Mouse (Mus musculus) heart, postnatal 0 days (tissue): Measurements from ENCODE around the gene Il9r.

ENCODE experiments used
- CTCF ChIP-seq: IDR thresholded peaks from 2 replicates; pipeline ENCODE4 v1.5.1; 2016; ENCODE audit warnings: antibody characterized with exemption, control low read depth, low read depth
- EP300 ChIP-seq: IDR thresholded peaks from 2 replicates; pipeline ENCODE4 v1.6.1; 2016; ENCODE audit warnings: antibody characterized with exemption, low read depth

DNA sequence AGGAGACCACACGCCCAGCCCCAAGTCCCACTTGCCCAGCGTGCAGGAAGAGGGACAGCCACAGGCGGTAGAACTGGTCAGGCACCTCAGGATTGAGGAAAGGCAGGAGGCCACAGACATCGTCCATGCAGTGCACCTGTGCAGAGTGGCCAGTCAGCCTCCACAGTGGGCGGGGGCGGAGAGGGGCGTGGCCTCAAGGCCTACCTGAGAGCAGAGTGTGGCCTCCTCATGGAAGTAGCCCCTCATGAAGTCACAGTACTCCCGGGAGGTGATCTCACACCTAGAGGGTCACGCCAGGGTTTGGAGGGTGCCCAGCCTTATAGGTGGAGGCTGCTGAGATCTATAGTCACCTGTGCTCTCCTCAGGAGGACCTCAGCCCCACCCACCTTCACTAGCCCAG lies 10.5 kb upstream of the Il9r start:
- no peak for TF ChIP-seq EP300
- TF ChIP-seq CTCF, result no peak
